Mouse (Mus musculus) kidney, adult 2 months (tissue): ENCODE measurements at regions not wholly inside any gene's neighbourhood (a gene's known extent, or its start where the extent isn't known, plus 50 kb on each side); places are given as distances from the start of the nearest gene placed in this dataset.

Experiments
- DNase-seq: peaks from one replicate; pipeline ENCODE4 v3.0.0; 2021
- H3K27ac ChIP-seq: fragments of 200-500 bp; 2 replicates; pipeline ENCODE4 v1.5.1; 2012; ENCODE audit warnings: low read depth, low read length, control low read depth, inconsistent platforms; ENCODE audit not compliant: insufficient read depth
- H3K27me3 ChIP-seq: fragments of 200-500 bp; replicated peaks from 2 replicates; pipeline ENCODE4 v1.6.1; 2012; ENCODE audit warnings: mild to moderate bottlenecking, moderate library complexity, low read length, inconsistent platforms; ENCODE audit not compliant: control insufficient read depth, insufficient read depth
- H3K36me3 ChIP-seq: fragments of 200-500 bp; 2 replicates; pipeline ENCODE4 v1.6.1; 2012; ENCODE audit warnings: mild to moderate bottlenecking, moderate library complexity, low read length, inconsistent platforms; ENCODE audit not compliant: control insufficient read depth, insufficient read depth
- H3K4me1 ChIP-seq: fragments of 200-500 bp; 2 replicates; pipeline ENCODE4 v1.6.1; 2011; ENCODE audit warnings: low read length; ENCODE audit not compliant: control insufficient read depth, insufficient read depth
- H3K4me3 ChIP-seq: fragments of 200-500 bp; 2 replicates; pipeline ENCODE4 v1.5.1; 2011; ENCODE audit warnings: mild to moderate bottlenecking, low read depth, low read length, control low read depth; ENCODE audit not compliant: insufficient read depth
- CTCF ChIP-seq: fragments of 200-500 bp; conservative IDR thresholded peaks from 2 replicates; pipeline ENCODE4 v1.5.1; 2011; ENCODE audit warnings: low read depth, mild to moderate bottlenecking, control low read depth, low read length, moderate library complexity, mixed read lengths; ENCODE audit not compliant: insufficient read depth, insufficient read length
- POLR2A ChIP-seq: fragments of 200-500 bp; IDR thresholded peaks from one replicate; pipeline ENCODE4 v1.6.1; 2011; ENCODE audit warnings: low read depth, low read length, control low read depth
- WGBS: fragments of 180-500 bp; shearing (Covaris S2); methylation state at CpG from one replicate; pipeline ENCODE4 v1.1.7; 2018; 5-methylcytosine and 5-hydroxymethylcytosine counted together

GRCm38 (mm10) chr14:60530348-60530711 lies 103.5 kb upstream of the Spata13 start:
- 58% methylated on average over 6 of the region's 6 CpGs for WGBS
- DNase-seq, result no peak
- peaks cover 6% of the 10 kb centered on the region; the same call in 1 of the 2 replicates for H3K4me1 ChIP-seq
- no peaks in the 10 kb centered on the region for H3K36me3 ChIP-seq
- TF ChIP-seq CTCF (no peak), POLR2A (no peak)
- H3K27me3 ChIP-seq, result no peaks in the 10 kb centered on the region
- H3K4me3 ChIP-seq, result no peak overlapping the region
- no peak overlapping the region for H3K27ac ChIP-seq

- DNase-seq, result peak; percentile 70
- no peak overlapping the region for H3K4me3 ChIP-seq
- H3K27me3 ChIP-seq, result no peaks in the 10 kb centered on the region
- no peaks in the 10 kb centered on the region for H3K36me3 ChIP-seq
- WGBS, result 72% methylated on average over 5 of the region's 5 CpGs
- H3K27ac ChIP-seq, result no peak overlapping the region
- TF ChIP-seq POLR2A (no peak), CTCF (no peak)
- peaks cover 6% of the 10 kb centered on the region; the same call in 1 of the 2 replicates for H3K4me1 ChIP-seq
These were observed 102.8 kb upstream of the Spata13 start for GRCm38 (mm10) chr14:60530973-60531372.

- Histone ChIP-seq H3K4me1 (peaks cover 6% of the 10 kb centered on the region; the same call in 1 of the 2 replicates), H3K27me3 (no peaks in the 10 kb centered on the region), H3K36me3 (no peaks in the 10 kb centered on the region), H3K27ac (no peak overlapping the region), H3K4me3 (no peak overlapping the region)
- TF ChIP-seq POLR2A (no peak), CTCF (peak; percentile 41)
- DNase-seq, result peak; percentile 29
These were observed 102.0 kb upstream of the Spata13 start for GRCm38 (mm10) chr14:60531766-60532165.

GRCm38 (mm10) chr14:60533452-60534224 lies 100.2 kb upstream of the Spata13 start:
- DNase-seq, result peak; percentile 43
- WGBS, result 40% methylated on average over 23 of the region's 23 CpGs

GRCm38 (mm10) chr14:60539040-60539439 lies 94.8 kb upstream of the Spata13 start:
- peak; percentile 37 for DNase-seq
- 70% methylated on average over 2 of the region's 2 CpGs for WGBS
- TF ChIP-seq CTCF, result peak; percentile 40; the same call in 1 of the 2 replicates
- TF ChIP-seq POLR2A, result no peak
- Histone ChIP-seq H3K27ac (0 out of 2 replicates have a peak overlapping the region, but pooled peaks have one; percentile 26), H3K27me3 (no peaks in the 10 kb centered on the region), H3K4me1 (no peaks in the 10 kb centered on the region), H3K36me3 (no peaks in the 10 kb centered on the region), H3K4me3 (no peak overlapping the region)

More at GRCm38 (mm10) chr14:60533452-60534224, 100.2 kb upstream of the Spata13 start:
- no peak for TF ChIP-seq CTCF
- TF ChIP-seq POLR2A, result no peak
- no peaks in the 10 kb centered on the region for H3K27me3 ChIP-seq
- H3K27ac ChIP-seq, result no peak overlapping the region
- H3K4me3 ChIP-seq, result no peak overlapping the region
- peaks cover 6% of the 10 kb centered on the region; the same call in 1 of the 2 replicates for H3K4me1 ChIP-seq
- H3K36me3 ChIP-seq, result no peaks in the 10 kb centered on the region

GRCm38 (mm10) chr14:60540111-60540510 lies 93.7 kb upstream of the Spata13 start:
- Histone ChIP-seq H3K4me3 (no peak overlapping the region), H3K36me3 (no peaks in the 10 kb centered on the region), H3K4me1 (no peaks in the 10 kb centered on the region), H3K27me3 (no peaks in the 10 kb centered on the region), H3K27ac (no peak overlapping the region)
- 77% methylated on average over 4 of the region's 4 CpGs for WGBS
- DNase-seq, result no peak
- TF ChIP-seq CTCF, result no peak
- TF ChIP-seq POLR2A, result no peak

- H3K36me3 ChIP-seq, result no peaks in the 10 kb centered on the region
- DNase-seq, result no peak
- no peaks in the 10 kb centered on the region for H3K27me3 ChIP-seq
- TF ChIP-seq CTCF (no peak), POLR2A (no peak)
- H3K4me1 ChIP-seq, result no peaks in the 10 kb centered on the region; the same call in 1 of the 2 replicates
- H3K4me3 ChIP-seq, result no peak overlapping the region
- 81% methylated on average over 5 of the region's 5 CpGs for WGBS
- H3K27ac ChIP-seq, result no peak overlapping the region
These were observed 92.2 kb upstream of the Spata13 start for GRCm38 (mm10) chr14:60541596-60541995.

GRCm38 (mm10) chr14:60544767-60545166 lies 89.0 kb upstream of the Spata13 start:
- Histone ChIP-seq H3K4me1 (no peaks in the 10 kb centered on the region; the same call in 1 of the 2 replicates), H3K27me3 (no peaks in the 10 kb centered on the region), H3K27ac (no peak overlapping the region), H3K4me3 (no peak overlapping the region), H3K36me3 (no peaks in the 10 kb centered on the region)
- TF ChIP-seq POLR2A, result no peak
- no peak for TF ChIP-seq CTCF
- no peak for DNase-seq
